Mouse (Mus musculus) kidney, adult 2 months (tissue): ENCODE results near the gene Dner.

Source experiments
- CTCF ChIP-seq: fragments of 200-500 bp; conservative IDR thresholded peaks from 2 replicates; pipeline ENCODE4 v1.5.1; 2011; ENCODE audit warnings: low read depth, mild to moderate bottlenecking, control low read depth, low read length, moderate library complexity, mixed read lengths; ENCODE audit not compliant: insufficient read depth, insufficient read length
- POLR2A ChIP-seq: fragments of 200-500 bp; IDR thresholded peaks from one replicate; pipeline ENCODE4 v1.6.1; 2011; ENCODE audit warnings: low read depth, low read length, control low read depth

DNA sequence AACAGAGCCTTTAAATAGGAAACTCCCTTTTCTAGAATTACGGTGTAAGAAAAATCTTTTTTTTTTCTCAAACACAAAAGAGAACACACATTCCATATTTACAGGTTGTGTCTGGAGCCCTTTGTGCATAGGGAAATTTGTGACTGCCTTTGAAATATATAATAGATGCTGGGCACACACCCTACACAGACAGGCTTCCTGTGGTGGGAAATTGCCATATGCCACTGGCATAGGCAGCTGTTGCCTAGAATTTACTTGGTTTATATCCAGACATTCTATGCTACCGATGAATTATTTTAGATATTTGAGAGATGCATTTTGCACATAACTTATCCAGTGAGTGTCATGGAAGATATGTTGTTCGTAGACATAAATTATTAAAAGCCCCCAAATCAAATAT is 195.3 kb downstream of the Dner start:
- TF ChIP-seq POLR2A = no peak
- no peak for TF ChIP-seq CTCF
